Mouse (Mus musculus): ENCODE data around the gene Dtx4. TPM values are rescaled to one million over a fixed set of nuclear protein-coding genes. Genes with fewer than 3 reads are reported as not detected.

The Dtx4 gene
- polyA plus RNA-seq, 2 experiments from 2014 or later, result 3.5 to 3.7 TPM

DNA sequence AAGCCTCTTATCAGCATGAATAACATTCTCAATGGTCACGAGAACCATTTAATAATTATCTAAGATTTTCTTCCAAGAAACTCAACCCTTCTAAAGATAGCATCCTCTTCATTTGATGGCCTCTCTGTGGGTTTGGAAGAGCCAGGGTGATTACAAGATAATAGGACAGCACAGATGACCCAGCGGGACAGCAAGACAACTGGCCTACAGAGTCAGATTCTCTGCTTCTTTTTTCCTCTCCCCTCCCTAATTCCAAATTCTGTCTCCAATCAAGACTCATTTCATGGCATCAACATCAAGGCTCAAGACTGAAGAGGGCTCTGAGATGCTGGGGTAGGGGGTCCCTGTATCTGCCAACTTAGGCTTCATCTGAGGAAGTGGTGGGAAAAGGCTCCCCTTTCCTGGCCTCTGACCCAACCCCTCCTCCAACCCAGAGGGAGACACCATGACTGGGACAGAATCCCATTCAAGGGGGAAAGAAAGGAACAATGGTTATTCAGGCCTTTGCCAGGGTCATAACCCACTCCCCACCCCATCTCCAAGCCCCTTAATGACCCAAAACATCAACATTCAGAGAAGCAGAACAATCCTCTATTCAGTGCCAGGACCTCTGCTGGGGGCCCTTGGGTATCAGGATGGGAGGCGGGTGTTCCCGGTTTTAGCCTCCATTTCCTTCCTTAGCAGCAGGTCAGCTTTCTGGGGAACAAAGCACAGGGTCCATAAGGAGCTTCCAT lies 7.6 kb downstream of the Dtx4 start:
- ATAC-seq, result no peak

DNA sequence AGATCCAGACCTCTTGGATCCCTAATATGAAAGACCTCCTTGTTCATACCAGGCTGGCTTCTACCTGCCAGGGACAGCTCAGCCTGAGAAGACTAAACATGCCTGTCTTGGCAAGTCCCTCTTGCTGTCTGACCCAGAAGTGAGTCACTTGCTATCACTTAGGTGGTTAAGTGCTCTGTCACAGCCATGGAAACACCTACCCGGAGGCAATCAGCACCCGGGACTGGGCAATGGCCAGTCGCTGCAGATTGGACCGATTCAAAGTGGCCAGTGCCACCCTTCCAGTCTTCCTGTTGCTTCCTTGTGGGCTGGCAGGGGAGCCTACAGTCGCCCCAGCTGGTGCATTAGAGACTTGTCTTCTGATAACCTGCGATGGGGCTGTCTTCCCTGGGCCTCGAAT lies 9.6 kb downstream of the Dtx4 start:
- ATAC-seq, result no peak

GRCm38 (mm10) chr19:12489675-12490570 lies 11.3 kb downstream of the Dtx4 start:
- no peak for ATAC-seq

DNA sequence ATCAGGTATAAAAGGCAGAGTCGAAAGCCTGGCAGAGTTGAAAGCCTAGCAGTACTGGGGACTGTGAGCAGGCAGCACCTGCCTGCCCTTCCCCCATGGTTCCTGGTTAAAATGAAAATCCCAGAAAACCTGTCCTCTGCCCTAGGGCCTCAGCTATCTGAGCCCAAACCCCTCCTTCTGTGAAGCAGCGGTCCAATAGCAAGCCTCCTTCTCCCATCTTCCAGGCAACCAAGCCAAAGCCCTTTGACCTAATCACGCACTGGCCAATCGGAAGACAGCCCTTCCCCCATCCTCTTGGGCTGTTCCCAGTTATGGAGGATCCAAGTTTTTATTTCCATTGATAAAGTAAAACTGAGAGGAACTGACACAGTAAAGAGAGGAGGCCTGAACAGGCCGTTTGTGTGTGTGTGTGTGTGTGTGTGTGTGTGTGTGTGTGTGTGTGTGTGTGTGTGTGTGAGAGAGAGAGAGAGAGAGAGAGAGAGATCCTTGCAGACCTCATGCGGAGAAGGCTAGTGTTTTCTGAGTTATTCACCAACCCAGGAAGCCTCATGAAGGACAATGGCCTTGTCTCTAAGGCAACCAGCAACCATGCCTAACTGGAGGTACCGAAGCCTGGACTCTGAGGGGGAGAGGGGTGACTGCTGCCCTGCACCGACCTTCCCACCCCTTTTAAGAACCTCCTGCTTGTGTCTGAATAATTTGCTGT lies 12.1 kb downstream of the Dtx4 start:
- ATAC-seq, result no peak

- ATAC-seq, result peak; percentile 73
Observed at GRCm38 (mm10) chr19:12488205-12488966, 12.9 kb downstream of the Dtx4 start.

DNA sequence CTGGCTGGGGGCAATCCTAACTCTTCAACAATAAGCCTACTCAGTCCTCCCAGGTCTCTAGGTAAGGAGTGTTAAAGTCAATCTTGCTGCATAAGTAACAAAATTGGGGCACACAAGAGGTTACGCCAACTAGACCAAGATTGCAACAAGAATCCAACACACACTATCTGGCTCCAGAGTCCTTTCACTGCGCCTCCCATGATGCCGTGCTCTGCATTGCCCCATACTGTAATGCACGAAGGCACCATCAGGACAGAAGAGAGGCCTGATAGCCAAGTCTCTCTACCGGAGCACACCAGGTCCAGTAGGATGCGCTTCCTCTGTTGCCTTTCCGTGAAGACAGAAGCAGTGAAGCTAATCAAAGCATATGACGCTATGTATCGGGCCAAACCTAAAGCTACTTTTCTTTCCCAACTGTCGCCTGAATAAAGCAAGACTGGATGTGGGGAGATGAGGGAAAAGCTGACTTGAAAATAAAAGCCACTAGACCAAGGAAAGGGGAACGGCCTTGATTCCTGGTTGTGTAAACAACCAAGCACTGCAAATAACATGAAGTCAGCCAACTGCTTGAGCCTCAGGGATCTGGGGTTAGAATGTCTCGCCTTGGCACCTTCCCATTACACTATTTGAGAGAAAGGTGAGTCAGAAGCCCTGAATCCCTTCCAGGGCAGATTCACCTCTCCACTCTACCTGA lies 13.6 kb downstream of the Dtx4 start:
- no peak for ATAC-seq

- no peak for ATAC-seq
Observed at GRCm38 (mm10) chr19:12486875-12487274, 14.4 kb downstream of the Dtx4 start.

GRCm38 (mm10) chr19:12485631-12486030 lies 15.6 kb downstream of the Dtx4 start:
- no peak for ATAC-seq

- no peak for ATAC-seq
Observed at GRCm38 (mm10) chr19:12485223-12485622, 16.0 kb downstream of the Dtx4 start.

DNA sequence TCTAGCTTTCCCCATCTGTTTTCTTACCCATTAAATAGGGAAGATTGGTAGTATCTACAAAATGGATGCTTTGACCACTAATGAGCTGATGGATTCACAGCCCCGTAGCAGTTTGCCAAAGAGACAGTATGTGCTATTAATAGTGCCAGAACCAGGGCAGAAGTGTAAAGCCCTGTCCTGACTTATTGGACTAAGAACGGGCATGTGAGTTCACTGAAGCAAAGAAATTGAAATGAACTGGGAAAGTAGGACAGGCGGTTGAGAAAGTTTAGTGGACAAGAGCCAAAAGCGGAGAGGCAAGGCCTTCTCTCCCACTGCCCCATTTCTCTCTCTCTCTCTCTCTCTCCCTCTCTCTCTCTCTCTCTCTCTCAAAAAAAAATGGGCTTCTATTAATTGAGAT lies 17.0 kb downstream of the Dtx4 start:
- no peak for ATAC-seq

DNA sequence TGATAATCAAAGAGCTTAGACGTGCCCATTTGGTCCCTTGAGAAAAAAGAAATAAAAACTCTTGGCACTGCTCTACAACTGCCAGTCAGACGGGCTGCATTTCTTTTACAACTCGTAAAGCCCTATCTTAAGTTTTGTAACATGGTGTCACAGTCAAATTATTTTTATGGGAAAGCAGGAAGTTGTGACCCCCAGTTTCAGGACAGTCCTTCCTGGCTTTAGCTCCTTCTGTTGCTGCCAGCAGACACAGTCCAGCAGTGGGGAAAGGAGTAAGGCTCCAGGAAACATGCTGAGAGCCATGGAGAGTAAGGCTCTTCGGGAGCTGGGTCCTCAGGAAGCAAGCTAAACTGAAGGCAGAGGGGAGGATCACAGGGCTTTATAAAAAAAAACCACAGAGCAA lies 17.5 kb downstream of the Dtx4 start:
- no peak for ATAC-seq

GRCm38 (mm10) chr19:12478369-12478768 lies 22.9 kb downstream of the Dtx4 start:
- no peak for ATAC-seq

- ATAC-seq, result peak; percentile 56
Observed at GRCm38 (mm10) chr19:12476721-12477270, 24.5 kb downstream of the Dtx4 start.

GRCm38 (mm10) chr19:12475380-12476250 lies 25.6 kb downstream of the Dtx4 start:
- peak; percentile 68 for ATAC-seq

DNA sequence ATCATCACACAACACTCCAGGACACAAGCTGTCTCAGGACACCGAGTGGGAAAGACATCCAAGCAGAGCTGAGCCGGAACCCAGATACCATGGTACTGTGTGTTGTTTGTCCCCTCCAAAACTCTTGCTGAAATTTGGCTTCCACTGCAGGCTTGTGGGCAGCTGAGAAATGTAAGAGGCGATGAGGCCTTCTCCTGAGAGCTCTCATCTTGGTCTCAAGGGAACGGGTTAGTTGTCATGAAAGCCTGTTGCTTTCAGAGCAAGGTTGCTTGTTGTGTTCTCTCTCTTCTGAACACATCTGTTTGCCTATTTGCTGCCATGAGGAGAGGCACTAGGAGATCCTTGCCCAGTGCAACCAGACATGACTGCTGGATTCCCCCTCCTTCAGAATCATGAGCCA lies 27.3 kb downstream of the Dtx4 start:
- no peak for ATAC-seq

- ATAC-seq, result peak; percentile 56
Observed at GRCm38 (mm10) chr19:12473201-12473641, 28.0 kb downstream of the Dtx4 start.

- no peak for ATAC-seq
Observed at GRCm38 (mm10) chr19:12472381-12472976, 28.8 kb downstream of the Dtx4 start.

DNA sequence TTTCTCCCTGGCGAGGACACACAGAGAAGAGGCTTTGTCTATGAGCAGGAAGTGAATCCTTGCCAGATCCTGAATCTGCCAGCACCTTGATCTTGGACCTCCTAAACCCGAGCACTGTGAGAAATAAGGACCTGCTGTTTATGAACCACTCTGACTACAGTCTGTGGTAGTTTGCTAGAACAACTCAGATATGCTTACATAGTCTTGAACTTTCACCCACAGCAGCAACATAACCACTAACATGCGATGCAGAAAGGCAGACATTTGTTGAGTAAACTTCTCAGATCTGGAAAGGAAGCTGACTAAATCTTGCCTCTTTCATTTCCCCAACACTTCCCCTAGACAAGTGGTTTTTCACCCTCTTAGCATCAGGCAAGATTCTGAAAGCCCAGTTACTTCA lies 29.4 kb downstream of the Dtx4 start:
- ATAC-seq, result peak; percentile 13

DNA sequence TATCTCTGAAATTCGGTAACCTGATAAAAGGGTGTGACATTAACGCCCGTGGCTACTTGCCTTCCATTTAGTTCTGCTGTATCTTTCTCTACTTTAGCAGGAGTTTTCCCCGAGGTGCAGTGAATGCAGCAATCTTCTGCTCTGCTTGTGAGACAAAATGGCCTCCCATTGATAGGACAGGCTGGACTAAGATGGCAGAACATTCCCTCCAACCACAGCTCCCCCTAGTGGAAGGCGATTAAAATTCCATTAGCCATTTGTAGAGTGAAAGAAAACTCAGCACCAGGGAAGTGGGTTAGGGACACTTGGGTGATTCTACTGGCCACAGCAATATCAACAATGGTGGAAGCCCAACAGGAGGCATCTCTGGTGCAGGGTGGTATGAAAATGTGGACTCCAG lies 33.8 kb downstream of the Dtx4 start:
- no peak for ATAC-seq

- ATAC-seq, result peak; percentile 75
Observed at GRCm38 (mm10) chr19:12466204-12466603, 35.0 kb downstream of the Dtx4 start.

Measured in activated CD4-positive, CD25-positive, alpha-beta regulatory T cell, adult 4 months (primary cell).